Mouse (Mus musculus) layer of hippocampus, postnatal 10 days (tissue): ENCODE data around the gene Bik. TPM values are rescaled to one million over a fixed set of nuclear protein-coding genes. Genes with fewer than 3 reads are reported as not detected.

Experiments used
- DNase-seq, 2 experiments: peaks; one replicate each; pipeline ENCODE4 v3.0.0; 2021; ENCODE audit warnings: low spot score in 2 of 2
- total RNA-seq, 2 experiments: library from RNA; stranded (reverse); gene quantifications; 2 replicates each; pipeline ENCODE4 v1.2.3; 2021

Gene Bik
- total RNA-seq, 2 experiments from 2014 or later = not detected

GRCm38 (mm10) chr15:83512489-83513281, 14.0 kb upstream of the Bik start:
- DNase-seq = no peak

DNA sequence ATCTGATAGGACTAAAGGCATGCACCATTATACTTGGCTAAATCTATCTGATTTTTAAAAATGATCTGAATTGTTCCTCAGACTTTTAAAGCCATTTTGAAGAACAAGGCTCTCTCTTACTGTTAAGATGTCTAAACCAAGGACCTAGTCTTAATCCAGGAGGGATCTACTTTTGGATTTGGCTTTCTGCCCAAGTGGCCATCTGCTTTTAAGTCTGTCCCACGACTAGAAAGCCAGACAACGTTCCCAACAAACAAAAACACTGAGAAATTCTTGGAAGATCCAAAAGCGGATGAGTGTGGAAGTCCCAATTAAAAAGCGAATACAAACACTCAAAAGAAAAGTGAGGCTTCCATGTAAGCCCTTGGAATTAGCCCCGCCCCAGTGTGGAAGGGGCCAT, 11.6 kb upstream of the Bik start:
- DNase-seq = no peak

- DNase-seq = peak; percentile 42 to 64
Measured at GRCm38 (mm10) chr15:83518215-83519048, 8.2 kb upstream of the Bik start.

- no peak for DNase-seq
Measured at GRCm38 (mm10) chr15:83520861-83521382, 5.7 kb upstream of the Bik start.

DNA sequence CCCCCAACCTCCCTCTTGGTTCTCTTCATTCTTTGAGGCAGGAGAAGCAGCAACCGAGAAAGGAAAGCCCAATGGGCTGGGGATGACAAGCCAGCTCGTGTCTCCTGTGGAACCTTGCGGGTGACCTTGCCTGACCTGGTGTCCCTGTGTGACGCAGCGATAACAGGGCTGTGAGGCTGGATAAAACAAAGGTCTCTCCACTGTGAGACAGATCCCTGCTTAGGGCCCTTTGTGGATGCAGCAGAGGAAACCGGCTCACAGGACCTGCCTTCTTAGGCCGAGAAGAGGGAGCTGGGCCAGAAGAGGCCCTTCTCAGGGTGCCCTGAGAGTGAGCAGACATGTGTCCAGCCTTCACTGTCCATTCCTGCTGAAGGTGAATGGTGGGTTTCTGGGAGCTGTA, 3.5 kb upstream of the Bik start:
- DNase-seq = no peak

DNA sequence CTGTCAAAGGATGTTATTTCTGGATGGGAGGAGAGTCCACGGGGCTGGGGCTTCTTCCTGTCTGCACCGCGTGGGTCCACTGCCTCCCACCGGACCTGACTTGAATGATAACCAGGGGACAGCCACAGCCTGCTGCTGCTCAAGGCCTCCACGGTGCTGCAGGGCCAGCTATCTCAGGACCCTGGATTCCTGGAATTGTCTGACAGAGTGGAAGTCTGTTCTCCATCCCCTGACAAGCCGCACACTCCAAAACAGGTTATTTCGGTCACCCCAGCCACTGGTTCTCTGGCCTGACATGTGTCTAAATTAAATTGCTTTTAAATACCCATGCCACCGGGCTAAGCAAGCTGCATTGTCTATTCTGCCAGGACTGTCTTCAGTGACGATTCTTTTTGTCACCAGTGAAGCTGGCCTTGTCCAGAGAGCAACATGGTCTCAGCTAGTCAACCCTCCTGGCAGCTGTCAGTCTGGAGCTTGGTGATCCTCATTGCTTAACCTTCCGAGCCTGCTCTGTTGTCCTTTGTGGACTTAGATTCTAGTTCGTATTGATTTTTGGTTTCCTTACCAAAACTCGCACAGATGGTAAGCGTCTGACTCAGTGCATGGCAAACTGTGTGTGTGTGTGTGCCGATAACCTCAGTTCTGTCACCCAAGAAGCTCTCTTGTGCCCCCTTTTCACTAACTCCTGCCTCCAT, 2.9 kb upstream of the Bik start:
- no peak for DNase-seq

DNA sequence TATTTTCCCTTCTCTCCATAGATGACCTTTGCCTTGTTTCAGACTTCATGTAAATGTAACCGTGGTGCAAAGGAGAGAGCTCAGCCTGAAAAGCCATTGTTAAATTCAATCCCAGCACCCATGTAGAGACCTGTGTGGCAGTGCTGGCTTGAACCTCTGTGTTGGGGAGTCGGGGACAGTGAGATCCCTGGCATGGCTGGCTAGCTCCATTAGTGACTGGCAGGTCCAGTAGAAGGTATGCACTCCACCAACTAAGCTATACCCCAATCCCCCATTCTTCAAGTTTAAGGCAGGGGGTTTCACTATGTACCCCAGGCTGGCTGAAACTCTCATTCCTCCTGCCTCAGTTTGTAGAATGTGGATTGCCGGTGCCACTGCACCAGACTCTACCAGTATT, 2.3 kb upstream of the Bik start:
- DNase-seq = no peak

DNA sequence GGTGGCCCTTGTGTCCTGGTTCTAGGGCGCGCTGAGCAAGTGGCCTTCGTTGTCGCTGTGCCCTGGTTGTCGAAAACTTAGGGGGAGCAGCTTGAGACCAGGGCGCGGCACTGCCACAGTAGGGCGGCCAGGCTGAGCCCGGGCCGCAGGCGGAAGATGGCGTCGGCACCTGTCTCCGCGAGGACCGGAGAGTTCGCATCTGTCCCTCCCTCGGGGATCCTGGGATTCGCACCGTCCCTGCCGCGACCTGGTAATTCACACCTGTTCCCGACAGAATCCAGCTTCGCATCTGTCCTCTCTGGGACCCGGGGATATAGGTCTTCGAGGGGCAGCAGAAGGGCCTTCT, 403 bp downstream of the Bik start:
- DNase-seq = no peak

DNA sequence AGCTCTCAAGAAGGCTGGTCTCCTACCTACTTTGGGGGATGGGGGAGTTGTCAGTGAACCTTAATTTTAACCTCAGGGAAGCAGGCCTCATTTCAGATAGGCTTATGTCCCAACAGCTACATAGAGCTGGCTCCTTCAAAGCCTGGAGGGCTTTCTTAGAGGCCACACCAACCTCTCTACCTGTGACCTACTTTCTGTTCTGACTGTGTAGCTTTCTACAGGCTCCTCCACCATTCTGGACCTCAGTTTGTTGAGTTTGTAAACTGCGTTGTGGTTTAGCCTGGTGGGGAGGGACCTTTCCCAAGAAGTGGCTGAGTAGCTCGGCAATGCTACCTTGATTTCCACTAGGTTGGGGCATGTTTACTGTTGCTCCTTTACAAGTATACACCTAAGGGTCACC, 1.1 kb downstream of the Bik start:
- no peak for DNase-seq

DNA sequence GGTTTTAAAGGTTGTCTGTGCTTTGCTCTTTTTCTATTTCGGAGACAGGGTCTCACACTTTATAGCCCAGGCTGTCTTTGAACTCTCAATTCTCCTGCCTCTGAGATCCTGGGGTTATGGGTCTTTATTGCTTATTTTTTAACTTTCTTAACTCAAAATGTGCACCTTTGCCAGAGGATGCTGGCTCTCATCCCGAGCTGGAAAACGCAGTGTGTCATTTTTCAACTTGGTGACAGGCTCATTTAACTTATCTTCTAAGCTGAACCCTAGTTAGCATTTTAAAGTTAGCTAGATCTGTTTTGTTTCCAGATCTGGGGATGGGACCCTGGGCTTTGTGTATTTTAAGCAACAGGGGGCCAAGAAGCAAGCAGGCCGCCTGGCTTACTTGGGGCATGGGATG, 2.2 kb downstream of the Bik start:
- no peak for DNase-seq

DNA sequence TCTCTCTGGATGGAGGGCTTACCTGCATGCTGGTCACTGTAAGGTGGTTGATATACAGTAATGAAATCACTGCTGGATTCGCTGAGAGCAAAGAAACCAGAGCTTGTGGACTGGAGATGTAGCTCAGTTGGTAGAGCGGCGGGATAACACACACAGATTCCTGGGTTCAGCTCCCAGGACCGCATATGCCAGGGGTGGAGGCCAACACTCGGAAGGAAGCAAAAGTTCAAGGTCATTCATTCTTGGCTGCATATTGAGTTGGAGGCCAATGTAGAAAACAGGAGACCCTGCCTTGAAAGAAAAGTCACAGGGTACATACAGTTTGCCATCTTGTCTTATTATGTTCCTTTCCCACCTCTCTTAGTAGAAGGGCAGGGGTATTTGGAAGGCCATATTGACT, 3.1 kb downstream of the Bik start:
- DNase-seq = no peak

DNA sequence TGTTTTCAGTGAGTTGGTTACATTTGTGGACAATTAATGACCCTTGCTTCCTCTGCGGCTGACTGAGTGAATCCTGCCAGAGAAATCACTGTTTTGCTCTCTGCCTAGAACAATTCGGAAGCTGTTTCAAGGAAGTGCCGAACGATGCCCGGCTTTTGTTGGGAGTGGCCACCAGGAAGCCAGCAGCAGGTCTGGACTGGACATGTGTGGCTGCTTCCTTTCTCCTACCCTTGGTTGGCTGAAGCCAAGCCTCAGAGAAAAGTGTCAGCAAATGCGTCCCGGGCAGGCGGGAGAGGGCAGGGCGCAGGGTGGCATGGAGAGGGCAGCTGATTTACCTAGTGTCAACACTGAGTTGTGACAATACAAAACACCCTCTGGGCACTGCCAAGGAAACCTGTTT, 3.6 kb downstream of the Bik start:
- no peak for DNase-seq

DNA sequence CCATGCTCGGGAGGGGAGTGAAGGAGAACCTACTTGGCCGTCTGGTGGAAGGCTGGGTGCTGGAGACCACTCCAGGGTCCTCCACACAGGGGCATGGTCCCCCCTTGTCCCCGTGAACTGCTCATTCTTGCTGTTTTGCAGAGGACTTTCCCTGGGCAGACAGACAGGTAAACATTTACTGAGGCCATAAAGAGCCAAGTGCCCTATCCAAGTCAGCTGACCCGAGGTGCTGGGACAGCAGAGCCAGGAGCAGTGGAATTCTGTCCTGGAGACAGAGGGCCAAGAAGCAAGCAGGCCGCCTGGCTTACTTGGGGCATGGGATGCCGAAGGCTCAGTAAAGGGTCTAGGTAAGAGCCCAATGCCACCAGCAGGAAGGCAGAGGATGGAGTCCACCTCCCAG, 4.0 kb downstream of the Bik start:
- DNase-seq = no peak

GRCm38 (mm10) chr15:83531961-83532469, 5.4 kb downstream of the Bik start:
- no peak for DNase-seq

DNA sequence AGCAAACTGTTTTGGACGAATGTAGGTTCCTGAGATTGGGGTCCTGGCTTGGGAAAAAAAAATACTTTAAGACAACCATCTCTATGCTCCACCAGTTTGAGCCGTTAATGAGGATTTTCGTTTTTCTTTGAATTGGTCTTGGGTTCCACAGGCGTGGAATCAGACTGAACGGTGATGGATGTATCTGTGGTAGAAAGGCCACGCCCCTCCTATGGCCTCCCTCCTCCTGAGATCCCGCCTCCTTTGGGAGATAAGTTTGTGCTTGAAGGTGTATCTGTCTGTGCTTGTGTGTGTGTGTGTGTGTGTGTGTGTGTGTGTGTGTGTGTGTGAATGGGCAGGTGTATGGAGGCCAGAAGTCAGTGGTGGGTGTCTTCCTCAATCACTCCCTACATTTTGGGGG, 5.9 kb downstream of the Bik start:
- no peak for DNase-seq

DNA sequence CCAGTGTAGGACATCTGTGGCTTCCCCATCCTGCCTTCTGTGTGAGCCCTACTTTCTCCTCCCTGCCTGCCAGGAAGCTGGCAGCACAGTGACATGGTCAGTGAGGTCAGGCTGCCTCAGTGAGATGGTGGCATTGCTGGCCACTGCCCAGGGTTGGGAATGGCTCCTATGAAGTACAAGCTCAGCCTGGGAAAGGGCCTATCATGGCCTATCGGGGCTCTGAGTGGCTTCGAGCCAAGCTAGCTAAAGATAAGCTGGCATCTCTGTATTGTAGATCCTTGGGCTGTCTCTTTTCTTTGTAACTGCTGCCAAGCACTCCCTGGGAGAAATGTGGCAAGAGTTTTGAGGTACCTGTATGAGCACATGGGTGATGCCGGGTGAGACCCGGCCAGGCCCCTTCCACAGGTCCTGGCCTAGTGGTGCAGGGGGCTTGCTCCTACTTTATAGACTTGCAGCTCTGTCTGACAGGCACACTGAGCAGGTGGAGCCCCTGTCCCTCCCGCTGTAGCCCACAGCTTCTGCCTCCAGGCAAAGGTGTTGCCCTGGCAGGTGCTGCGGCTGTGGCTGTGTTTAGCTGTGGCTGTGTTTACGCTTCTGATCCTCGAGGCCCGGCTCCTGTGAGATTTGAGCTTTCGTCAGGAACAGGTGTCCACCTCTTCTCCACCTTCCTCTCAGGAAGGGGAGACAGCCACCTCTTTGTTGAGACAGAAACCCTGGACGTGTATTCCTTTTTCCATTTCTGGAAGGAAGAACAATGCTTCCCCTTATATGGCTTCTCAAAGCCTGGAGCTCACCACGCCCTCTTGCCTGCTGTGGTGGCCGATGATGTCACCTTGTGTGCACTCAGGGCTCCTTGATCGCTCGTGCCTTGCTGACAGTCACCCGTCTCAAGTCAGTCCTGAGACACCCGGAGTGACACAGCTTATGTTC, 8.6 kb downstream of the Bik start:
- no peak for DNase-seq

DNA sequence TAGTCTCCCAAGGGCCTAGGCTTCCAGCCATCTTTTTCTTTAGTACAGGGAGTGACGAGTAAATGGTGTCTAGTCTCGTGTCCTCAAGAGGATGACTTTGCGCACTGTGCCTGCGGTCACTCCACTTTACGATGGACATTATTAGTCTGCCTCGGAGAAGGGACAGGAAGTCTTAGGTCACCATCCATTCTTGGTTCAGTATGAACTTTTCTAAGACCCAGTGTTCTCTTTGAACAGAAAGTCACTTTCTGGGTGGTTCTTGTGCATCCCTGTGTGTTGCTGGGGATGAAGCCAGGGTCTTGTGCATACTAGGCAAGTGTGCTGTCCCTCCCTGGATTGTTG, 9.2 kb downstream of the Bik start:
- DNase-seq = no peak

- no peak for DNase-seq
Measured at GRCm38 (mm10) chr15:83538855-83539254, 12.2 kb downstream of the Bik start.

GRCm38 (mm10) chr15:83539905-83540304, 13.2 kb downstream of the Bik start:
- DNase-seq = no peak

GRCm38 (mm10) chr15:83541647-83542287, 15.1 kb downstream of the Bik start:
- no peak for DNase-seq
